Mouse (Mus musculus): ENCODE measurements around the gene Shisa4. TPM values are rescaled to one million over a fixed set of nuclear protein-coding genes. Genes with fewer than 3 reads are reported as not detected.
"Not testable (repeated sequence)": the region's sequence is repeated elsewhere in the genome, so short reads cannot be mapped to it uniquely, and the experiment has no call there.

Gene Shisa4
- polyA plus RNA-seq, 1 experiment = not detected

GRCm38 (mm10) chr1:135384171-135384570 lies 9.1 kb upstream of the Shisa4 start:
- no peaks in the 10 kb centered on the region for H3K4me1 ChIP-seq (ENCODE audit: control insufficient read depth, insufficient read depth, low read length)
- no peak for TF ChIP-seq POLR2A (IDR thresholded peaks at IDR 0.05; ENCODE audit: borderline replicate concordance, low read depth, low read length)
- TF ChIP-seq CTCF (IDR thresholded peaks at IDR 0.05; ENCODE audit: low read depth, low read length) = no peak
- no peak overlapping the region for H3K4me3 ChIP-seq (ENCODE audit: insufficient read depth, low read length)
- no peak overlapping the region for H3K27ac ChIP-seq (ENCODE audit: insufficient read depth, low read depth, low read length)

- TF ChIP-seq CTCF (IDR thresholded peaks at IDR 0.05; ENCODE audit: low read depth, low read length) = peak; percentile 47
- H3K4me1 ChIP-seq (ENCODE audit: control insufficient read depth, insufficient read depth, low read length); H3K4me3 ChIP-seq (ENCODE audit: insufficient read depth, low read length); H3K27ac ChIP-seq (ENCODE audit: insufficient read depth, low read depth, low read length): not testable (repeated sequence)
Measured at GRCm38 (mm10) chr1:135381560-135381959, 6.5 kb upstream of the Shisa4 start.

- no peak overlapping the region for H3K27ac ChIP-seq (ENCODE audit: insufficient read depth, low read depth, low read length)
- TF ChIP-seq POLR2A (IDR thresholded peaks at IDR 0.05; ENCODE audit: borderline replicate concordance, low read depth, low read length) (no peak), CTCF (IDR thresholded peaks at IDR 0.05; ENCODE audit: low read depth, low read length) (no peak)
- H3K4me1 ChIP-seq (ENCODE audit: control insufficient read depth, insufficient read depth, low read length) = no peaks in the 10 kb centered on the region; the same call in 1 of the 2 replicates
- H3K4me3 ChIP-seq (ENCODE audit: insufficient read depth, low read length) = no peak overlapping the region
Measured at GRCm38 (mm10) chr1:135380071-135380991, 5.3 kb upstream of the Shisa4 start.

- TF ChIP-seq POLR2A (IDR thresholded peaks at IDR 0.05; ENCODE audit: borderline replicate concordance, low read depth, low read length) (no peak), CTCF (IDR thresholded peaks at IDR 0.05; ENCODE audit: low read depth, low read length) (no peak)
- Histone ChIP-seq H3K4me3 (ENCODE audit: insufficient read depth, low read length) (no peak overlapping the region), H3K4me1 (ENCODE audit: control insufficient read depth, insufficient read depth, low read length) (no peaks in the 10 kb centered on the region; the same call in 1 of the 2 replicates), H3K27ac (ENCODE audit: insufficient read depth, low read depth, low read length) (no peak overlapping the region)
Measured at GRCm38 (mm10) chr1:135379048-135379447, 4.0 kb upstream of the Shisa4 start.

- H3K4me3 ChIP-seq (ENCODE audit: insufficient read depth, low read length) = no peak overlapping the region
- H3K27ac ChIP-seq (ENCODE audit: insufficient read depth, low read depth, low read length) = no peak overlapping the region
- no peaks in the 10 kb centered on the region; the same call in 1 of the 2 replicates for H3K4me1 ChIP-seq (ENCODE audit: control insufficient read depth, insufficient read depth, low read length)
- TF ChIP-seq CTCF (IDR thresholded peaks at IDR 0.05; ENCODE audit: low read depth, low read length) (no peak), POLR2A (IDR thresholded peaks at IDR 0.05; ENCODE audit: borderline replicate concordance, low read depth, low read length) (no peak)
Measured at GRCm38 (mm10) chr1:135378576-135378975, 3.5 kb upstream of the Shisa4 start.

- H3K4me1 ChIP-seq (ENCODE audit: control insufficient read depth, insufficient read depth, low read length) = peaks cover 8% of the 10 kb centered on the region
- no peak overlapping the region for H3K27ac ChIP-seq (ENCODE audit: insufficient read depth, low read depth, low read length)
- peak overlapping the region; percentile 52 for H3K4me3 ChIP-seq (ENCODE audit: insufficient read depth, low read length)
- TF ChIP-seq CTCF (IDR thresholded peaks at IDR 0.05; ENCODE audit: low read depth, low read length) = no peak
- no peak for TF ChIP-seq POLR2A (IDR thresholded peaks at IDR 0.05; ENCODE audit: borderline replicate concordance, low read depth, low read length)
Measured at GRCm38 (mm10) chr1:135374175-135374867, 716 bp downstream of the Shisa4 start.

- peaks cover 8% of the 10 kb centered on the region for H3K4me1 ChIP-seq (ENCODE audit: control insufficient read depth, insufficient read depth, low read length)
Measured at GRCm38 (mm10) chr1:135373171-135373677, 1.8 kb downstream of the Shisa4 start.

GRCm38 (mm10) chr1:135369415-135369814 lies 5.6 kb downstream of the Shisa4 start:
- TF ChIP-seq CTCF (IDR thresholded peaks at IDR 0.05; ENCODE audit: low read depth, low read length) (no peak), POLR2A (IDR thresholded peaks at IDR 0.05; ENCODE audit: borderline replicate concordance, low read depth, low read length) (no peak)
- Histone ChIP-seq H3K4me1 (ENCODE audit: control insufficient read depth, insufficient read depth, low read length) (peaks cover 8% of the 10 kb centered on the region), H3K4me3 (ENCODE audit: insufficient read depth, low read length) (no peak overlapping the region), H3K27ac (ENCODE audit: insufficient read depth, low read depth, low read length) (no peak overlapping the region)

More at GRCm38 (mm10) chr1:135373171-135373677, 1.8 kb downstream of the Shisa4 start:
- Histone ChIP-seq H3K27ac (ENCODE audit: insufficient read depth, low read depth, low read length) (no peak overlapping the region), H3K4me3 (ENCODE audit: insufficient read depth, low read length) (no peak overlapping the region)
- TF ChIP-seq CTCF (IDR thresholded peaks at IDR 0.05; ENCODE audit: low read depth, low read length) (no peak), POLR2A (IDR thresholded peaks at IDR 0.05; ENCODE audit: borderline replicate concordance, low read depth, low read length) (no peak)

GRCm38 (mm10) chr1:135368982-135369381 lies 6.1 kb downstream of the Shisa4 start:
- Histone ChIP-seq H3K4me3 (ENCODE audit: insufficient read depth, low read length) (peak overlapping the region; percentile 18), H3K27ac (ENCODE audit: insufficient read depth, low read depth, low read length) (no peak overlapping the region), H3K4me1 (ENCODE audit: control insufficient read depth, insufficient read depth, low read length) (peaks cover 8% of the 10 kb centered on the region)

More at GRCm38 (mm10) chr1:135368982-135369381, 6.1 kb downstream of the Shisa4 start:
- TF ChIP-seq CTCF (IDR thresholded peaks at IDR 0.05; ENCODE audit: low read depth, low read length) (no peak), POLR2A (IDR thresholded peaks at IDR 0.05; ENCODE audit: borderline replicate concordance, low read depth, low read length) (no peak)

Data from bone marrow macrophage, adult 2 months (primary cell).